10 mouse cellular contexts compared by ENCODE assay signal in genomic region chr11:83852501-83853211, GRCm38 (mm10). TPM values are rescaled to one million over a fixed set of nuclear protein-coding genes. Genes with fewer than 3 reads are reported as not detected.
DNase-seq lines count a peak whose midpoint lies in the region; ATAC-seq and TF ChIP-seq lines count a peak whose summit lies in the region.
"Had no signal": no experiment of that assay in that cellular context is flagged by ENCODE, and none has a peak within 500 bp of the region (broad histone marks: within the 10 kb centered on the region; RNA-seq: fewer than 3 reads in every experiment).

No protein-coding gene starts in this region.

- under 1% methylated on average over 38 of the region's 38 CpGs for WGBS in liver, postnatal 0 days (ENCODE audit: insufficient replicate concordance)

- peak overlapping the region; percentile 72 for H3K9ac ChIP-seq in liver, postnatal 0 days (replicated peaks)

- ATAC-seq in liver, postnatal 0 days: peak; percentile 44

- TF ChIP-seq POLR2A in brain, embryonic 14.5 days (IDR thresholded peaks at IDR 0.05; ENCODE audit: borderline replicate concordance, extremely low read depth, insufficient read depth, insufficient read length, poor library complexity, severe bottlenecking): no peak

- H3K36me3 ChIP-seq in liver, postnatal 0 days (replicated peaks; ENCODE audit: insufficient read depth, low read length): no peaks in the 10 kb centered on the region

- peak overlapping the region; percentile 41 for H3K4me3 ChIP-seq in liver, postnatal 0 days (ENCODE audit: low read depth, low read length)

- H3K27ac ChIP-seq in liver, postnatal 0 days (ENCODE audit: low read depth): peak overlapping the region; percentile 86

- H3K27me3 ChIP-seq in liver, postnatal 0 days (ENCODE audit: insufficient read depth, low read length): peaks cover 49% of the 10 kb centered on the region
- H3K27me3 ChIP-seq: CH12.LX had no signal

- no peaks in the 10 kb centered on the region for H3K4me1 ChIP-seq in liver, postnatal 0 days (ENCODE audit: insufficient read depth)

- TF ChIP-seq EP300 in liver, postnatal 0 days (IDR thresholded peaks at IDR 0.05; ENCODE audit: low read depth): no peak

- no peak for TF ChIP-seq CTCF in brain, embryonic 14.5 days (IDR thresholded peaks at IDR 0.05; ENCODE audit: borderline replicate concordance, extremely low read depth, insufficient read depth, insufficient read length)
- TF ChIP-seq CTCF in liver, postnatal 0 days (IDR thresholded peaks at IDR 0.05; ENCODE audit: low read depth): no peak

- peak; percentile 79 for DNase-seq in heart, adult 11 months
- no peak for DNase-seq in heart, adult 8-10 months (ENCODE audit: low spot score)
- peak; percentile 24 for DNase-seq in brain, embryonic 14.5 days (ENCODE audit: low read depth)
- DNase-seq in kidney, adult 18-20 months: peak; percentile 74
- peak; percentile 32 for DNase-seq in liver, postnatal 0 days
- DNase-seq in spleen, postnatal 36 days (ENCODE audit: low spot score in 2 of 2): no peak
- DNase-seq in gastrocnemius, postnatal 14 days: no peak
- no peak for DNase-seq in layer of hippocampus, postnatal 25 days (ENCODE audit: extremely low spot score in 1 of 2, low spot score in 1 of 2)
- DNase-seq: cerebellum, adult 9-11 months had no signal

- intact Hi-C loops in gastrocnemius, postnatal 14 days (cut with DNase I; ENCODE audit: low total_unique reads): no loop called here

- H3K9me3 ChIP-seq in liver, postnatal 0 days (ENCODE audit: low read length): no peaks in the 10 kb centered on the region

- H3K4me2 ChIP-seq in liver, postnatal 0 days (ENCODE audit: low read depth, low read length): peak overlapping the region; percentile 69

RNA-seq across cellular contexts. Expression of gene Hnf1b, which starts 2.8 kb away (rescaled TPM):
- total RNA-seq in heart, adult 8-10 months (2022): not detected
- 0.13 and 0.19 TPM in 2 replicates for polyA plus RNA-seq in brain, embryonic 14.5 days (2012; rRNA removed)
- 4.9 and 5.4 TPM in 2 replicates for polyA plus RNA-seq in liver, postnatal 0 days (2015; fragmentation: Nextera tagmentation; extraction: Ambion mirVana)
- total RNA-seq in gastrocnemius, postnatal 14 days (2021): not detected
- total RNA-seq in layer of hippocampus, postnatal 25 days (2021): under 1 TPM; 0.12 to 0.16 TPM

Comparison
In these comparisons a context has a peak if more than half of its experiments do, and no peak if none do; other contexts are left out.
1. DNase-seq: peak in heart, adult 11 months (single experiment), brain, embryonic 14.5 days (single experiment), kidney, adult 18-20 months (single experiment) and liver, postnatal 0 days (single experiment); none in heart, adult 8-10 months (single experiment), spleen, postnatal 36 days (0 of 2), gastrocnemius, postnatal 14 days (single experiment) and layer of hippocampus, postnatal 25 days (0 of 2).